Mouse (Mus musculus) heart, embryonic 11.5 days (tissue): ENCODE measurements around the gene Ncaph. TPM values are rescaled to one million over a fixed set of nuclear protein-coding genes. Genes with fewer than 3 reads are reported as not detected.
"Not testable (repeated sequence)": the region's sequence is repeated elsewhere in the genome, so short reads cannot be mapped to it uniquely, and the experiment has no call there.

Experiments
- ATAC-seq: fragments of 200-750 bp; cut with Nextera tagmentation; replicated peaks from 2 replicates; pipeline ENCODE4 v1.8.0; 2017; ENCODE audit warnings: moderate library complexity; ENCODE audit not compliant: insufficient number of reproducible peaks, low FRiP score, low TSS enrichment
- H3K27ac ChIP-seq: fragments of 300-500 bp; sonication (generic); 2 replicates; pipeline ENCODE4 v1.5.1; 2014; ENCODE audit warnings: mild to moderate bottlenecking, low read depth, low read length
- H3K27me3 ChIP-seq: fragments of 300-500 bp; sonication (generic); 2 replicates; pipeline ENCODE4 v1.6.1; 2014; ENCODE audit warnings: mild to moderate bottlenecking, low read length, mixed read lengths; ENCODE audit not compliant: control insufficient read depth, insufficient read depth
- H3K36me3 ChIP-seq: fragments of 300-500 bp; sonication (generic); 2 replicates; pipeline ENCODE4 v1.6.1; 2014; ENCODE audit warnings: mild to moderate bottlenecking, low read length, moderate library complexity, mixed read lengths; ENCODE audit not compliant: control insufficient read depth, insufficient read depth
- H3K4me1 ChIP-seq: fragments of 300-500 bp; sonication (generic); 2 replicates; pipeline ENCODE4 v1.6.1; 2014; ENCODE audit warnings: low read length; ENCODE audit not compliant: control insufficient read depth, insufficient read depth
- H3K4me2 ChIP-seq: fragments of 300-500 bp; sonication (generic); 2 replicates; pipeline ENCODE4 v1.6.1; 2014; ENCODE audit warnings: mild to moderate bottlenecking, moderate library complexity
- H3K4me3 ChIP-seq: fragments of 300-500 bp; sonication (generic); 2 replicates; pipeline ENCODE4 v1.5.1; 2014; ENCODE audit warnings: low read depth, low read length
- H3K9ac ChIP-seq: fragments of 300-500 bp; sonication (generic); 2 replicates; pipeline ENCODE4 v1.6.1; 2014; ENCODE audit warnings: mild to moderate bottlenecking, low read depth, low read length, moderate library complexity
- H3K9me3 ChIP-seq: fragments of 300-500 bp; sonication (generic); replicated peaks from 2 replicates; pipeline ENCODE4 v1.6.1; 2016; ENCODE audit warnings: low read length; ENCODE audit not compliant: control insufficient read depth
- WGBS: fragments of 180-500 bp; shearing (Covaris S2); extraction: QIAGEN DNeasy Blood & Tissue Kit; methylation state at CpG from one replicate; pipeline ENCODE4 v1.1.7; 2014; ENCODE audit not compliant: insufficient replicate concordance; 5-methylcytosine and 5-hydroxymethylcytosine counted together
- polyA plus RNA-seq: library from polyadenylated mRNA; unstranded; fragments of >200 nt; fragmentation: Nextera tagmentation; extraction: Ambion mirVana; gene quantifications from 2 replicates; pipeline ENCODE4 v1.2.1, GENCODE M21; 2014

Ncaph gene
- polyA plus RNA-seq, 1 experiment from 2014 or later = 62.6 TPM

DNA sequence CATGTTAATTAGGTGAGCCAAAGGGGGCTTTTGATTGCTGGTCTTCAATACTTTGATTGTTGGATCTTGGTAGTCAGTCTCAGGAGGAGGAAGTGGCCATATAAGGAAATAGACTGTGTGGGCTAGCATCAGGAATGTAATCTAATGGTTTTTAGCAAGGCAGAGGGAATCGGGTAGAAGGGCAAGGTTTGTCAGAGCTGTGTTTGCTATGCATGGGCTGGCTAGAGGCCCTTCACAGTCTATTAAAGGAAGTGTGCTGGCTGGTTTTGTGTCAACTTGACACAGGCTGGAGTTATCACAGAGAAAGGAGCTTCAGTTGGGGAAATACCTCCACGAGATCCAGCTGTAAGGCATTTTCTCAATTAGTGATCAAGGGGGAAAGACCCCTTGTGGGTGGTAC is 54.7 kb downstream of the Ncaph start:
- not testable (repeated sequence) for H3K27ac ChIP-seq, ATAC-seq, H3K27me3 ChIP-seq, H3K4me3 ChIP-seq, H3K9me3 ChIP-seq, H3K36me3 ChIP-seq, H3K4me2 ChIP-seq, H3K9ac ChIP-seq, H3K4me1 ChIP-seq
- 66% methylated on average over 2 of the region's 2 CpGs for WGBS

GRCm38 (mm10) chr2:127077611-127078010 is 56.1 kb downstream of the Ncaph start:
- H3K4me2 ChIP-seq = no peak overlapping the region
- no peak overlapping the region for H3K4me3 ChIP-seq
- H3K9me3 ChIP-seq = no peaks in the 10 kb centered on the region
- 70% methylated on average over 9 of the region's 9 CpGs for WGBS
- no peak for ATAC-seq
- no peak overlapping the region for H3K9ac ChIP-seq
- no peak overlapping the region for H3K27ac ChIP-seq
- H3K36me3 ChIP-seq = no peaks in the 10 kb centered on the region
- no peaks in the 10 kb centered on the region for H3K4me1 ChIP-seq
- H3K27me3 ChIP-seq = no peaks in the 10 kb centered on the region

DNA sequence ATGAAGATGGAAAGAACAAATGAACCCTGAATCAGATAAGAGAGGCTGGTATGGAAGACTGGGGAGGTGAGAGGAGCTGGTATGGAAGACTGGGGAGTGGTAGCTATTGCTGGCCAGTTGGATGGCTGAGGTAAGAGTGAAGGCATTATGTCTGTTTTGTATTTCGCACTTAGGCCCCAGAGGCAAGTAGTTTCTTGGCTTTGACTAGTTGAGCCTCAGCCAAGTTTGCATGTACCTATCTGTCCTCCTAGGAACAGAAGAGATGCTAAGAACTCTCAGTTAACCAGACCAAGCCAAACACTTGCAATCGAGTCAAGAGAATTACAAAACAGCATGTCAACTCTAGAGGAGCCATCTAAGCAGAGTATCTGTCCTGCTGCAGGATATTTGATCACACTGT is 59.6 kb downstream of the Ncaph start:
- Histone ChIP-seq H3K9ac (no peak overlapping the region), H3K4me2 (no peak overlapping the region), H3K36me3 (no peaks in the 10 kb centered on the region), H3K4me1 (0 out of 2 replicates have a peak, but pooled peaks cover 5% of the 10 kb centered on the region), H3K27me3 (no peaks in the 10 kb centered on the region), H3K9me3 (no peaks in the 10 kb centered on the region), H3K4me3 (no peak overlapping the region), H3K27ac (no peak overlapping the region)
- ATAC-seq = no peak
- WGBS = 92% methylated on average over 2 of the region's 2 CpGs

DNA sequence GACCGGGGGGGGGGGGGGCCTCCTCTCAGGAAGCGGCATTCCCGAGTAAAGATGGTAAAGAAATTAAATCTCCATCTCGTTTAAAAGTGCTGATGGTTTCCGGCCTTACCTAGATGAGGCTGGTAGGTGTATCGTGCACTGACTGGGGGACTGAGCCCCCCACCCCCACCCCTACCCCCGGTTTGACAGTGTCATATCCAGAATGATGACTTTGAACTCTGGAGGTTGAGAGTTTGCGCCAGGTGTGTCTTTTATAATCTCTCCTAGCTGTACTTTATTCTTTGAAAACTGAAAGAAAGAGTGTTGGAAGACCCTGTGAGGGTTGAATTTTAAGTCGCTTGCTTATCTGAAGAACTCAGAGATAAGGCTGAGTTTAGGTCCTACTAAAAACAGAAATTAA is 62.9 kb downstream of the Ncaph start:
- peak overlapping the region; percentile 64 for H3K4me3 ChIP-seq
- H3K4me1 ChIP-seq = 0 out of 2 replicates have a peak, but pooled peaks cover 5% of the 10 kb centered on the region
- no peaks in the 10 kb centered on the region for H3K9me3 ChIP-seq
- WGBS = 8% methylated on average over 9 of the region's 9 CpGs
- ATAC-seq = peak; percentile 44
- peaks cover 3% of the 10 kb centered on the region; the same call in 1 of the 2 replicates for H3K36me3 ChIP-seq
- peak overlapping the region; percentile 74 for H3K4me2 ChIP-seq
- H3K27ac ChIP-seq = 0 out of 2 replicates have a peak overlapping the region, but pooled peaks have one; percentile 16
- H3K27me3 ChIP-seq = no peaks in the 10 kb centered on the region
- peak overlapping the region; percentile 76 for H3K9ac ChIP-seq

DNA sequence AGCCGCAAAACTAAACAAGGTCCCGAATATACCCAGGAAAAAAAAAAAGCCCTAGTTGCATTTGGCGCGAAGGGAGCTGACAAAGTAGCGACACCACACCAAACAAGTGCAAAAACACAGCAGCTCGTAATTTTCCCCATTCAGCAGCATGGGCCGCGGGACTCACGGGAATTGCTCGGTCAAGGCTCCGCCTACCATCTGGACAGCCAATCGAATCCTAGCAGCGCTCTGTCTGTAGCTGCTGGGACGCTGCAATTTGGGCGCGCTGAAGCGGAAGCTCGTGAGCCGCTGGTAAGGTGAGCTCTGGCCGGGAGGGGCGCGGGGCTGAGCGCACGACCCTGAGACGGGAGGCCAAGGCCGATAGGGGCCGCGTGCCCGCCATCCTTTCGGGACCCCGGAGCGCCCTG is 63.3 kb downstream of the Ncaph start, which contains the start of gene Blvra:
Gene Blvra, plus strand, starts transcription at position 231 of the 407 bp plus-strand sequence.
- peak; percentile 97 for ATAC-seq
- no peaks in the 10 kb centered on the region for H3K27me3 ChIP-seq
- peak within 1 kb of the TSS; percentile 76 for H3K9ac ChIP-seq
- H3K9me3 ChIP-seq = no peaks in the 10 kb centered on the region
- peak within 1 kb of the TSS; percentile 64 for H3K4me3 ChIP-seq
- peak within 1 kb of the TSS; percentile 74 for H3K4me2 ChIP-seq
- under 1% methylated on average over 32 of the region's 32 CpGs for WGBS
- peak within 1 kb of the TSS; percentile 16; the same call in 1 of the 2 replicates for H3K27ac ChIP-seq
- 0 out of 2 replicates have a peak, but pooled peaks cover 5% of the 10 kb centered on the region for H3K4me1 ChIP-seq
- H3K36me3 ChIP-seq = peaks cover 3% of the 10 kb centered on the region; the same call in 1 of the 2 replicates

DNA sequence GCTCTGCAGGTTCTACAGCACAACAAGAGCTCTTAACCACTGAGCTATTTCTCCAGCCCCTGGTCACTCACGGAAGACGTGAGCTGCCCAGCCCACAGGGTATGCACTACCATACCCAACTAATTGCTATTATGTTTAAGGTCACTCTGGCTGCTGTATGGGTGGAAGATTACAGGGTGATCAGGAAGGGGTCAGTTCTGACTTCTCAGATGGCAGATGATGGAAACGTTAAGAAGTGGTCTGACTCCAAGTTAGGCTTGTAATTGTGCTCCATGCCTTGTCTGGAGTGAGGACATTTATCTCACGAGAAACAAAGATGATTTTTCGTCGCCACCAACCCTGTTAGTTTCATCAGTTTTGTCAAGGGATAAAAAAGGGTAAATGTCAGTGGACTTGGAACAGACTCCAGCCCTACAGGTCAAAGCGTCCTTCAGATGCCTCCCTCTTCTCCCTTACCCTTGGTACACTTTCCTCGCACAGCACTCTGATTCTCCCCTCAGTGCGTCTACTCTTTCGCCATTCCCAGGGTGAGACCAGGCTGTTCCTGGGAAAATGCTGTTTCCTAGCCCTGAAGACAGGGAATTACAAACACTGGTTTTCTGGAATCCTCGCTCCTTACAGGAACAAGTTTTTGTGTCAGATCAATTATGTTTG is 63.8 kb downstream of the Ncaph start:
- Histone ChIP-seq H3K9ac (peak overlapping the region; percentile 53), H3K4me2 (peak overlapping the region; percentile 74), H3K9me3 (no peaks in the 10 kb centered on the region), H3K27ac (peak overlapping the region; percentile 16; the same call in 1 of the 2 replicates), H3K36me3 (peaks cover 3% of the 10 kb centered on the region; the same call in 1 of the 2 replicates), H3K4me1 (0 out of 2 replicates have a peak, but pooled peaks cover 5% of the 10 kb centered on the region), H3K27me3 (no peaks in the 10 kb centered on the region), H3K4me3 (peak overlapping the region; percentile 64)
- WGBS = 19% methylated on average over 11 of the region's 11 CpGs
- ATAC-seq = no peak

DNA sequence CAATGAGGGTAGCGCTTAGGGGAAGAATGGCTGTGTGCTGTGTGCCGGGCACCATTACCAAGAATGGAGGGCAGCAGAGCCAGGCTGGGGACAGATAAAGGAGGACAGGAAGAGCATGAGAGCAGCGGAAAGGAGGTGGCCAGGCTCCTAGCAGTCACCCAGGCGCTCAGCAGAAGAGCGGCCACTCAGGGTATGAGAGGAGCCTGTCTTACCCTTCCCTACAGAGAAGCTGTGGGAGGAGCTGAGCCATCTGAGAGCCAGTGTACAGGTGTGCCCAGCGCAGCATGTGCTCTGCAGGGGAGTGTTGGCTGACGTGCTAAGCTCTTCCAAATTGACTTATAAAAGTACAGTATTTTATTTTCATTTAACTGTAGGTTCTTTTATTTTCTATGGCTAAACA is 64.9 kb downstream of the Ncaph start:
- Histone ChIP-seq H3K9me3 (no peaks in the 10 kb centered on the region), H3K27ac (no peak overlapping the region), H3K4me3 (no peak overlapping the region), H3K36me3 (peaks cover 3% of the 10 kb centered on the region; the same call in 1 of the 2 replicates), H3K27me3 (no peaks in the 10 kb centered on the region), H3K4me2 (no peak overlapping the region), H3K4me1 (0 out of 2 replicates have a peak, but pooled peaks cover 5% of the 10 kb centered on the region), H3K9ac (no peak overlapping the region)
- no peak for ATAC-seq
- WGBS = 76% methylated on average over 7 of the region's 7 CpGs

DNA sequence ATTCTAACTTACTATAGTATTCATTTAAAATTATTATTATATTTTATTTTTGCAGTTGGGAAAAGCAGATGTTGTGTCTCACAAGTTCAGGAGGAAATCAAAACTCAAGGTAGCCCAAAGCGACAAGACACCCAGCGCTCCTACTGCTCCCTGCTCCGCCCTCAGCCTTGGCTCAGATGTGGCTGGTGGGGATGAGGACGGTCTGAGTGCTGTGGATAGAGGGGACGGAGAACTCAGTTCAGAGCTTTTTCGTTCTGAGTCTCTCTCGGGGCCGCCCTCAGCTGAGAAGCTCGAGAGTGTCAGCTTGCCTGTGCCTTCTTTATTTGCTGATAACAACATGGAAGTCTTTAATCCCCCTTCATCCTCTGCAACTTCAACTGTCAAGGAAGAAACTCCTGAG is 72.3 kb downstream of the Ncaph start:
- Histone ChIP-seq H3K4me1 (no peaks in the 10 kb centered on the region), H3K4me3 (no peak overlapping the region), H3K4me2 (no peak overlapping the region), H3K9me3 (no peaks in the 10 kb centered on the region), H3K27ac (no peak overlapping the region), H3K9ac (no peak overlapping the region), H3K36me3 (peaks cover 6% of the 10 kb centered on the region), H3K27me3 (no peaks in the 10 kb centered on the region)
- ATAC-seq = no peak
- 91% methylated on average over 9 of the region's 9 CpGs for WGBS
